Mouse (Mus musculus): Measurements from ENCODE around the gene Acap1.

- no peak for TF ChIP-seq CTCF (IDR thresholded peaks at IDR 0.05)
- no peak for TF ChIP-seq EP300 (IDR thresholded peaks at IDR 0.05; ENCODE audit: insufficient read depth, low read depth, low read length)
- no peak for TF ChIP-seq POLR2A (IDR thresholded peaks at IDR 0.05; ENCODE audit: insufficient read depth, low read depth, low read length)
Observed at GRCm38 (mm10) chr11:69904311-69904710, 9.0 kb upstream of the Acap1 start.

All from heart, adult 2 months (tissue).